Mouse (Mus musculus) G1E (cell line): Measurements from ENCODE around the gene Krt84.

ENCODE experiments used
- CTCF ChIP-seq: IDR thresholded peaks from 2 replicates; pipeline ENCODE4 v1.5.1; 2012; ENCODE audit warnings: low read depth, low read length, inconsistent platforms, mixed read lengths
- POLR2AphosphoS5 ChIP-seq: IDR thresholded peaks from 2 replicates; pipeline ENCODE4 v1.6.1; 2012; ENCODE audit warnings: low read depth, low read length, inconsistent platforms; ENCODE audit not compliant: insufficient replicate concordance

DNA sequence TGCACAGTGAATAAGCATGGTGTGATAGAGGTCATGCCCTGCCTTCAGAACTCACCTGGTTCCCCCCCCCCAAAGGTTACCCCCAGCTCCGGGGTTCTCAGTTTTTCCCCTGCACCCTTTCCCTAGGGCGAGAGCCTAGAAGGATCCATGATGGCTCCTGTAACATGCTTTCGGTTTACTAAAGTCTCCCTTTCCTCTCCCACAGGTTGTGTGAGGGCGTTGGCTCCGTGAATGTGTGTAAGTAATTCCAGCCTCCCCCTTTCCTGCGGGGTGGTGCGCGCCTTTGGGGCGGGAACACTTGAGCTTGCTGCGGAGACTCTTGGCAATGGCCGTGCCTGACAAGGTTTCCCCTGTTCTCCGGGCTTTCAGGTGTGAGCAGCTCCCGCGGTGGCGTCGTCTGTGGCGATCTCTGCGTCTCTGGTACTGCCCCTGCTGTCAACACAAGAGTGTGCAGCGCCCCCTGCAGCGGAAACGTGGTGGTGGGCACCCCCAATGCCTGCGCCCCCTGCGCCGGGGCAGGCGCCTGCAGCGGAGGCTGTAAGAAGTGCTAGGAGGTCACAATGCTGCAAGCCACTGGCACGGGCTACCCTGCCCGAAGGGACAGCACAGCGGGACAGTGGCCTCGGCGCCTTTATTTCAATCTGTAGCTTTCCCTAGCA lies 53.5 kb downstream of the Krt84 start:
- no peak for TF ChIP-seq CTCF
- TF ChIP-seq POLR2AphosphoS5: no peak
